Mouse (Mus musculus): ENCODE data around the gene Stk38.
A peak's percentile ranks its signal among the peaks of the same experiment; 100 is the strongest.
"Not testable (repeated sequence)": the region's sequence is repeated elsewhere in the genome, so short reads cannot be mapped to it uniquely, and the experiment has no call there.

Stk38 gene

DNA sequence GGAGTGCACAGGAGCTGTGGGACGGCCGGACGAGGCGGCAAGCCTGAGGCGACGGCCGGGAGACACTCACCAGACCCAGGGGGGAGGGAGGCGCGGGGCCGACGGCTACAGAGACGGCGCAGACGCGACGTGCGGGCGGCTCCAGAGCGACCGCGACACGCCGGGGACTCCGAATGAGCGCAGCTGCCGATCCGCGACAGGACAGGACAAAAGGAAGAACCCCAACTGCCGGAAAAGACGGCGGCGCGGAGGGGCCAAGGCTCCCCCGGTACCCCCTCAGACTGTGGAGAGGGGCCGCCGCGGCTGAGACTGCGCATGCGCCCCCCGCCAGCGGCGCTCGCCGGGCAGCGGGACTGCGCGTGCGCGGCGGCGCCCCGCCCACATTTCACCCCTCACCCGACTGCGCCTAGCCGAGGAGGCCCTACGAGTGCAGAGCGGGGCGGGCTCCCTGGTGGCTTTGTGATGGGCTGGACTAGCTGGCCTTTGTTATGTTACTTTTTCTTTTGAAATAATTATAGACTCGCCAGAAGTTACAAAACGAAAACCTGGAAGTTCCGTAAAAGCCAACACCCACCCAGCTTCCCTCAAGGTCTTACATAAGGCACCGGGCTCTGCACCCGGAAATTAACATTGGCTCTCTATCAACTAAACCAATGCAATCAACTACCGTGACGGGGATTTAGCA lies at the start of gene Stk38:
Stk38 (minus strand) TSS at position 355 of the 685 bp plus-strand sequence.
- peak; percentile 91 to 92 for DNase-seq (ENCODE audit: low spot score in 2 of 2)

DNA sequence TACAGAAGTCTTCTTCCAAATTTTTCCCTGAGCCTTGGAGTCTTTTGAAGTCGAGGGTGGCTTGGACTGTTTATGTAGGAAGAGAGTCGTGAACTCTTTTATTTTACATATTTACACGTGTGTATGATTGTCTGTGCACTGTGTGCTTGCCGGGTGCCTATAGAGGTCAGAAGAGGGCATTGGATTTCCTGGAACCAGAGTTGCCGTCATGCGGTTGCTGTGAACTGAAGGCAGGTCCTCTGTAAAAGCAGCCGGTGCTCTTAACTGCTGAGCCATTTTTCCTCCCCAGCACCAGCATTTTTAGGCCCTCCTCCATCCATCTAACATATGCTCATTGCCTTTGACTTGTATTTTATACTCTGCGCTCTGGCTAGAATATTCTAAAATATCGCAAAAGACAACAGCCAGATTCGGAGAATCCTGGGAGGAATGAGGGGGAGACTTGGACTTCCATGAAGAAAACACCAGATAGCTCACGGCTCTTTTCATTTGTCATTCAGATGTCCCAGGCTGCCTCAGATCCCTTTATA lies 49.6 kb upstream of the Stk38 start:
- no peak for DNase-seq (ENCODE audit: low spot score in 2 of 2)

DNA sequence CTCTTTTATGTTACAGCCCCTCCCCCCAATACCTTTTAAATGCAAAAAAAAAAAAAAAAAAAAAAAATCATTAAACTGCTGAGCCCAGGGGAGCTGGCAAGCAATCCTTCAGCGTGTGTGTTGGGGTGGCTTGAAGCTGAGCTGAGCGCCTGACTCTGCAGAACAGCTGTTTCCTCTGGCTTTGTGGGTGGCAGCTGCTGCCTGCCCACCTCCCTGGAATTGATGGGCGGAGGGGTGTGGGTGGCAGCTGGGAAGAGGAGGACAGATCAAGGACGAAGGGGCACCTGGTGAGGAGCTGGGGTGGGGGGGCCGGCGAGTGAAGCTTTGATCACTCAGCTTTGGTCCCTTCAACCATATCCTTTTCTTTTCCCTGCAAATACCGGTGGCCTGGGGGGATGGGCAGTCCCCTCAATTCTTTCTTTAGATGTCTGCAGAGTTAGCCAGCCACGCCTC lies 48.9 kb upstream of the Stk38 start:
- no peak for DNase-seq (ENCODE audit: low spot score in 2 of 2)

DNA sequence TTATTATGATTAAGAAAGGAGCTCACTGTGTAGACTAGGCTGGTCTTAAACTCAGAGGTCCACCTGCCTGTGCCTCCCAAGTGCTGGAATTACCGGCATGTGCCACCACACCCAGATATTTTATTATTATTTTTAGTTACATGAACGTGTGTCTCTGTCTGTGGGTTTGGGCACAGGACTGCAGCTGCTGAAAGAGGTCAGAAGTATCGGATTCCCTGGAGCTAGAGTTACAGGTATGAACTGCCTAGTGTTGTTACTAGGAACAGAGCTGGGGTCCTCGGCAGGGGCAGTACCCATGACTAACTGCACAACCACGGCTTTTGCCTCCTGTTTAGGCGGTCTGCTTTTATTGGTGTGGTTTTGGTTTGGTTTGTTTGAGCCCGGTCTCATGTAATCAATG lies 48.4 kb upstream of the Stk38 start:
- DNase-seq (ENCODE audit: low spot score in 2 of 2): no peak

DNA sequence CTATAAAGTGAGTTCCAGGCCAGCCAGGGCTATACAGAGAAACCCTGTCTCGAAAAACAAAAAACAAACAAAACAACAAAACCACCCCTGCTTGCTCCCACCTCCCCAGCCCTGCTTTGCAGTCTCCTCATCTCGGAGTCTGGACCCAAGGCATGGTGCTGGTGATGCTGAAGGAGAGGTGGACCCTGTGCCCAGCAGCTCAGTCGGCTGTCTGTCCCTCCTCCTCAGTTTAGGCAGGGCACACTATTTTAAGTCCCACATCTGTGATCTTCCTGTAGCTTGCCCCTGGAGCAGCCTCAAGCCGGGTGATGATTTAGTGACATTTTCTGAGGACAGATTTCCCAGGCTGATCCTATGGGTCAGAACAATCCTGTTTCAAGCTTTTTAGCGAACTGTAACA lies 47.8 kb upstream of the Stk38 start:
- no peak for DNase-seq (ENCODE audit: low spot score in 2 of 2)

DNA sequence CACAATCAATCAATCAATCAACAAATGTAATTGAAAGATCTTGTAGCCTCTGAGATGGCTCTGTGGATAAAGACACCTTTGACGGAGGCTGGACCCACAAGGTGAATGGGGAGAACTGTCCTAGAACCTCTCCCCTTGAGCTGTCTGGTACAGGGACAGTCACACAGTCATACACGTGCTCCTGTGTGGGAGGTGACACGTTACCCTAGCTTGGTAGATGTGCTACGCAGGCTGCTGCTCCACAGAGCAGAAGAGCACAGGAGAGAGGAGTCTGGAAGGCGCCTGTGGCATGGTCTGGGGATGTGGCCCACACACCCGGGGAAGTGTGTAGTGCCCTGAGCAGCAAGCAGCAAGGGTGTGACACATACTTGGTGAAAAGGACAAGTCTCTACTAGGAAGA lies 46.6 kb upstream of the Stk38 start:
- no peak for DNase-seq (ENCODE audit: low spot score in 2 of 2)

DNA sequence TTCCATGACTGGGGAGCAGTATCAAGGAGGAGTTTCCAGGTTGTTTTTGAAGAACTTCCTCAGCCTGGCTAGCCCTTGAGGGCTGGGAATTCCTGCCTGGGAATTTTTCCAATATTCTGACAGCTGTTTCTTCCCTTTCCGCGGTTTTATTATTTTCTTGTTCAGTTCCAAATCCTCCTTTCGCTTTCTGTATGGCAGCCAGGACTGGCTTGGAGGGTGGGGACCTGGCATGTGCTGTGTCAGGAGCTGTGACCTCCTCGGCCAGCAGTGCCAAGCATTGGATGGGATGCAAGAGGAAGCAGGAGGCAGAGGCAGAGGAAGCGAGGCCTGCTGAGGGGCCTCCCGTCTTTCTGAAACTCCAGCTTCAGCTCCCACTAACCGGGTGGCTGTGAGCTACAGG lies 46.0 kb upstream of the Stk38 start:
- DNase-seq (ENCODE audit: low spot score in 2 of 2): peak in 1 of 2 experiments; percentile 50

DNA sequence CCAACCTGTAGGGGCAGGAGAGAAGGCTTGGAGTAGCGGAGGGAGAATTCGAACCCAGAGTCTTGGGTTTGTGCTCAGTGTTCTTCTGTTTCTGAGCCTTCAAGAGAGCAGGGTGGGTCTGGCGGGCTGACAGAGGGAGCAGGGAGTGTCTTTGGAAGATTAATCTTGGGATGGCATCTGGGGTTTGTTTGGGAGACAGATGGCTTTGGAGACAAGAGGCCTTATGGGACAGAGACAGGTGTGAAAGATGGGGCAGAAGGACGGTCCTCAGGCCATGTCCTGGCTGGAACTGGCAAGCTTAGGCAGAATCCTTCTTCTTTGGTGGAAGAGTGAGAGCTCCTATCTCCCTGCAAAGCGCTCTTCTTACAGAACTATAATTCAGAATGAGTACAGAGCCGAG lies 45.3 kb upstream of the Stk38 start:
- DNase-seq (ENCODE audit: low spot score in 2 of 2): no peak

DNA sequence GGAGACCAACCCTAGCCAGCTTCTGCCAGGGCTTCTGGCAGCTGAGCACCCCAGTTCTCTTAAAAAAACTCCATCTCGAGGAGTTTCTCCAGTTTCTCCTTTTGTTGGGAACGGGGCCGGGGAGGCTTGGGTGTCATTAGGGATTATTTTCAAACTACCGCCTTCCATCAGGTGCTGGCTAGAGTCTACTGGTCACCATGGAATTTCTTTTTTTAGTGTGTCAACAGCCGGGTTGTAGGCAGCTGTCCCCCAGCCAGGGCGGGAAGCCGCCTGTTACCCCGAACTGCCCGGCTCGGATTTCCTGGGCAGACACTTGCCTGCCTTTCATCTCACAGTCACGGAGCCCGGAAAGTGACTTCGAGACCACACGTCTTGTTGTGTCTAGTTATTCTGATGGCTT lies 43.0 kb upstream of the Stk38 start:
- DNase-seq (ENCODE audit: low spot score in 2 of 2): peak in 1 of 2 experiments; percentile 50

DNA sequence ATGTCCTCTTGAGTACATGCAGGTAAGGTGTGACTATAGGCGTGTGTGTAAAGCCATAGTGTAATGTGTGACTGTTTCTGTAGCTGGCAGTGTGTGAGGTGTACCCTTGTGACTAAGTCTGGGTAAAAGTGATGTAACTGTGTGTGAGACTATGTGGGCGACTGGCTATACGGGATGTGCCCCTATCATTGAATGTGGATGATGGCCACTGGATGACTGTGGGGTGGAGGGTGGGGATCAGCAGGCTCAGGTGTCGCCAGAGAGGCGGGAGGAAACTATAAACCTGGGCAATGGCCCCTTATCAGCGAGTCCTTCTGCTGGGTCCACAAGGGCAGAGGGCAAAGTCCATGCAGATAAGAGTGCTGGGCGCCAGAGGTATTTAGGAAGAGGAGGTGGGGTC lies 42.1 kb upstream of the Stk38 start:
- no peak for DNase-seq (ENCODE audit: low spot score in 2 of 2)

DNA sequence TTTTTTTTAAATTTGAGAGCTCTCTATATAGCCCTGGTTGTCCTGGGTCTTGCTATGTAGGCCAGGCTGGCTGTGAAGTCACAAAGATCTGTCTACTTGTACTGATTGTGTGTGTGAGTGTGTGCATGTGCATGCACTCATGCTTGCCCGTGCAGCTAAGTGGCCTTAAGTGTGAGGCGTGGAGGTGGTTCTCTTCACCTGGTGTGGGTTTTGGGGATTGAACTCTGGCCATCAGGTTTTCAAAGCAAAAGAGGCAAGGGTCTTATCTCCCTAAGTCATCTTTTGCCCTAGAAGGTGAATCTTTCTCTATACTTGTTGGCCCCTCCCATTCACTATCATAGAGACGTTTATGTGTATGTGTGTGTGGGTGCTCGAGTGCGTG lies 41.7 kb upstream of the Stk38 start:
- DNase-seq (ENCODE audit: low spot score in 2 of 2): no peak

DNA sequence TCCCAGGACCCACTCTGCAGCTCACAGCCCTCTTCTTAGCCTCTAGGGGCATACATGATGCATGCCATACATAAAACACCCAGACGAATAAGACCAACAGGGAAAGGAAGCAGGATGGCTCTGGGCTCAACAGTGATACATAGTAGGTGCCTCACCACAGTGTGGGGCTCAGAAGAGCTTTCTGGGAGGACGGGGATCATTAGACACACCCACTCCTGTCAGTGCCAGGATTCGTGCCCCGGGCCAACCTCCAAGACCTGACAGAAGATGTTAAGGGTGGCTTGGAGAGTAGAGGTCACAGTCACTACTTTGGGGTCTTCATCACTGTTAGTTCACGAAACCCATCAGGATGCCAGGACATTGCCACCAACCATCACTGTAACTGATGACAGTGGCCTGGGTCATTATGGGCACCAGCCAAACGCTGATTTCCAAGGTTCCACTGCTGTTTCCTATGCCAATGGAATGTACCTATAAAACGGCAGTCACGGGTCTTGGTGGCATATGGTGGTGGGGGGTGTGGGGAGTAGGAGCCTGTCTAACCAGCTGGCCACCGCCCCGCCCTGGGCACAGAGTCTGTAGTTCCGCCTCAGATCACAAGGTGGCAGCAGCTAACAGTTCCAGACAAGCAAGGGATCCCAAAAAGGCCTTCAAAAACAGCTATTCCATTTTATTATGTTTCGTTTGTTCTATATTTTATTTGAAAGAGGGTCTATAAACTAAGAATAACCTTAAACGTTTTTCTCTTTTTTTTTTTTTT lies 41.1 kb upstream of the Stk38 start:
- DNase-seq (ENCODE audit: low spot score in 2 of 2): peak; percentile 92 to 93

DNA sequence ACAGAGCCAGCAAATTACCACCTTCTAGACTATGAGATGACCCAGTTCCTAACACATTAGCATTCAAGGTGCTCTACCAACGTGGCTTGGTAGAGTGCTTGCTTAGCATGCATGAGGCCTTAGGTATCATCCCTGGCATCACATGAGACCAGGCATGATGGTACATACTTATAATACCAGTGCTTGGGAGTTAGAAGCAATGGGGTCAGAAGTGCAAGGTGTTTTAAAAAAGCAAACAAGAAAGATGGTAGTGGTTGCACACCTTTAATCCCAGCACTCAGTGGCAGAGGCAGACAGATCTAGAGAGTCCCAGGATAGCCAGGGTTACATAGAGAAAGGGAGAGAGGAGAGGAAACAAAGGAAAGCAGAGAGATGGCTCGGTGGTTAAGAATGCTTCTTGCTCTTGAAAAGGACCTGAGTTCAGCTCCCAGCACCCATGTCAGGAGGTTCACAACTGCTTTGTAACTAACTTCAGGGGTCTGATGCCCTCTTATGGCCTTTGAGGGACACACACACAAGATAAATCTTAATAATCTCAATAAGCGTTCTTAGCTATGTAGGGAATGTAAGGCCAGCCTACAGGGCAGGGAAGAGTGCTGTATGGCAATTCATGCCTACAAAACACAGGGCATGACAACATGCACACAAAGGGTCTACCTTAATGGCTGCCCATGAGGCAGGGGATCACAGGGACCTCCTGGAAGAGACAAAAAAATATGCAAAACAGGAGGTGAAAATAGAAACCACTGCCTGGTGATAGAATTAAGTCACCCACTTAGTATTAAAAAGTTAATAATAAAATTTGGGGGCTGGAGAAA lies 40.1 kb upstream of the Stk38 start:
- no peak for DNase-seq (ENCODE audit: low spot score in 2 of 2)

DNA sequence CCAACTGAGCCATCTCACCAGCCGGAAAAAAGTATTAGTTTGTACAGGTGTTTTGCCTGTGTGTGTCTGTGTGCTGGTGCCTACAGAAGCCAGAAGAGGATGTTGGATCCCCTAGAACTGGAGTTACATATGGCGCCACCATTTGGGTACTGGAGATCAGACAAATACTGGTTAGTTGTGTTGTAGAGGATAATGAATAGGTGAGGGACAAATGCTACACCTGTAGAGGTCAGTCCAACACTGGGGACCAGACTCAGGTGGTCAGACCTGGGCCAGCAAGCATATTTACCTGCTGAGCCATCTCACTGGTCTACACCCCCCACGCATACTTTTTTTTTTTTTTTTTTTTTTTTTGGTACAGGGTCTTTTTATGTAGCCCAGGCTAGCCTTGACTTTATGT lies 39.1 kb upstream of the Stk38 start:
- no peak for DNase-seq (ENCODE audit: low spot score in 2 of 2)

DNA sequence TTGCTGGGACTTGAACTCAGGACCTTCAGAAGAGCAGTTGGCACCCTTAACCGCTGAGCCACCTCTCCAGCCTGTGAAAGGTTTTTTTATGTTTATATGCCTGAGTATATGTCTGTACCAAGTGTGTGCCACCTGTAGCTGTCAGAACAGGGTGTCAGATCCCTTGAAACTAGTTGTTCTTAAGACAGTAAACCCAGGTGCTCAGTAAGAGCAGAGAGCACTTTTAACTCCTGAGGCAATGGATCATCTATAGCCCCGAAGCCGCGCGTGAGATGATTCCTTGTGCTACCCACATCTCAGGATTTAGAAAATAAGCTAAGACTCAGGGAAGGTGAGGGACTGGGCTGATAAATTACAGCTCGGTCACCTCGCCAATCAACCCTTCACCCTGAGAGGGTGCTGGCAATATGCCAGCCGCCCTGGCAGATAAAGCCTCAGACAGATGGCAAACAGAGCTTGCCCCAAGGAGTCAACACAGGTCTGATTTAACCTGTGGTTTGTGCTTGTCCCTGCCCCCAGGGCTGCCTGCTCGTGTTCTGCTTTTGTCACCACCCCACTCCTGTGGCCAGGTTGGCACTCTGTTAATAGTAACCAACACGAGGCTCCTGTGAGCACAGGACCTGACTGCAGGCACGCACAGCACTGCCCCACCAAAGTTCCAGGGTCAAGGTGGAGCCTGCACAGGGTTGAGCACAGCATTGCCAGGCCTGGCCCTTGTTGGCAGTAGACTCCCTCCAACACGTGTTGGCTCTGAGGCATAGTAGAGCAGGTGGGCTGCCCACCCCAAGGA lies 38.1 kb upstream of the Stk38 start:
- DNase-seq (ENCODE audit: low spot score in 2 of 2): no peak

DNA sequence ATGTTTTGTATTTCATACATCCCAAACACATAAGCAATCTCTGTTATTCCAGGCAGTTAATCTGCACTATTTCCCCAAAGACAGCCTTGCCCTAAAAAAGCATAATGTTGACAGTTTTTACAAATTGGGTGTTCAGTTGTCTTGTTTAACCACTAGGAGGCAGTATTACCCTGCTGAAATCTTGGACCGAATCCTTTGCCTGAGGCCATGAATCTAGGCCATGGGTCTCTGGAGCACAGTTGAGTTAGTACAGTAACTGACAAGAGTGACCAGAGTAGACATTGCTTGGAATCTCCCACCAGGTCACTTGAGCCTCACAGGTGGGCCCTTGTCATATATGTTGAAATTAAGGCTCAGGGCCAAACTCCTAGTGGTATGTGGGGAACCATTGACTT lies 37.1 kb upstream of the Stk38 start:
- no peak for DNase-seq (ENCODE audit: low spot score in 2 of 2)

DNA sequence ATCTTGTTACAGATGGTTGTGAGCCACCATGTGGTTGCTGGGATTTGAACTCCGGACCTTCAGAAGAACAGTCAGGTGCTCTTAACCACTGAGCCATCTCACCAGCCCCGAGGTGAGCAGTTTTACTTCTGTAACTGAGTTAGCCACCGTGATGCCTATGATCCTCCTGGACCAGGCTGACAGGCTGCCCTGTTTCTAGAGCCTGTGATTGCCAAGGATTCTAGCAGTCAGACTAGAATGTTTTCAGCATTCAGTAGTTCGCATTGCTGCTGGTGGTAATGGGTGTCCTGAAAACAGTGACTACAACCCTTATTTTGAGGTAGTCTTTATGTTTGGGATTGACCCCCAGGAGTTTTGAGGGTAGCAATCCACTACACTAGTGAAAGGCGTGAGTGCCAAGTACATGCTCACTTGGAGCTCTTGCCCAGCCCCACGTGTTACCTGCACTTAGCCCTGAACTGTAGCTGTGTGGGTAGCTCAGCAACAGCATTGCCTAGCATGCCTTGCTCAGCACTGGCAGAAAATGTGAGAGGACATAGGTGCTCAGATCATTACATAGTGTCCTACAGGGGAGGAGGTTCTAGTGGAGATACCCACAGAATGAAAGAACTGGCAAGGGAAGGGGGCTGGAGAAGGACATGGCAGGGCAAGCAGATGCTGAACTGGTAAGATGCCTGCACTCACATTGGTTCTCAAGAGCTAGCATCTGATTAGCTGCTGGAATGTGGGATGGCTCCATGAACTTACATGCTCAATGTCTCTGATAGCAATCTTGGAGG lies 36.5 kb upstream of the Stk38 start:
- no peak for DNase-seq (ENCODE audit: low spot score in 2 of 2)

DNA sequence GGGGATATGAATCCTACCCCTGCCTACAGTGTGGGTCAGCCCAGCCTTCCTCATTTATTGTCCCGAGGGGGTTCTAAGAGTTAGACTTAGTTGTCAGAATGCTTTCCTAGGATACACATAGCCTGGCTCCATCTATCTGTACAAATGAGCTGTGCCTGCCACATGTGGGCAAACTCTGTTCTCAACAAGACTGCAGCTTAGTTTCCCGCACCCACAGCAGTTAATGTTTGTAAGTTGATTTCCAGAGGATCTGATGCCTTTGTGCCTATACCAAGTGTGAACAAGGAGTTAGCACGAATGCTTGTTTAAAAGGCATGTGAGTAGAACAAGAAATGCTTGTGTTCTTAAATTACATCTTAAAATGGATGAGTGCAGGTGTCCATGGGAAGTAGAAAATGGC lies 35.8 kb upstream of the Stk38 start:
- DNase-seq (ENCODE audit: low spot score in 2 of 2): no peak

DNA sequence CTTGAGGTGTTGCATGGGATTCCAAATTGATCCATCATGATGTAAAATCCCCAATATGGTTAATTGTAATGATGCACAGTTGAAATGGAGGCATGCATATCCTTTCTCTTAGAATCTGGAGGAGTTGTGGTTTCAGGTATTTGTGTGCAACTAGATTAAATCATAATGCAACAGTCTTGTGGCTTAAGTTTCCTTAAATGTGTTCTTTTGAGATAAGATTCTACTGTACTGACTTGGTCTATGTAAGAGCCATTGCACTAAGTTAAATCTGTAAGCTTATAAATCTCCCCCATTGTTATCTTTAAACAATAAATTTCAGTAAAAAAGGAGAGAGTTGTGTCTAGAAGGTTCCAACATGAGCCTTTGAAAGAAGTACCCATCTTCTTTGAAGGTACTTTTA lies 34.8 kb upstream of the Stk38 start:
- DNase-seq (ENCODE audit: low spot score in 2 of 2): no peak

DNA sequence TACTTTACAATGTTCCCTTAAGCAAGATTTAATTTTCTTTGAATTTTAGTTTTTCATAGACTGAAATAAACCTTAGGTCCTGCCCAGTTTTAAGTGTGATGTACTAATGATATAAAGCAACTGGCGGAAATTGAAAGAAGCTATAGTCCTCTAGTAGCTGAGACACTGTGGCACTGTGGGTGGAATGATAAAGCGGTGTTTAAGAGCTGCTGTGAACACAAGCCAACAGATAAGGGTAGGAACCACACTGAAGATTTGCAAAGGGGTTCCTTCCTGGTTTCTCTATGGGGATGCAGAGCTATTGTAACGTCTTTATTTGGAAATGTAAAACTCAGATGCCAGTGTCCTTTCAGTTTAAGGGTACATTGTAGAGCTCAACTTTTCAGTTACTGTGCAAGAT lies 33.8 kb upstream of the Stk38 start:
- not testable (repeated sequence) for DNase-seq (ENCODE audit: low spot score in 2 of 2)

DNA sequence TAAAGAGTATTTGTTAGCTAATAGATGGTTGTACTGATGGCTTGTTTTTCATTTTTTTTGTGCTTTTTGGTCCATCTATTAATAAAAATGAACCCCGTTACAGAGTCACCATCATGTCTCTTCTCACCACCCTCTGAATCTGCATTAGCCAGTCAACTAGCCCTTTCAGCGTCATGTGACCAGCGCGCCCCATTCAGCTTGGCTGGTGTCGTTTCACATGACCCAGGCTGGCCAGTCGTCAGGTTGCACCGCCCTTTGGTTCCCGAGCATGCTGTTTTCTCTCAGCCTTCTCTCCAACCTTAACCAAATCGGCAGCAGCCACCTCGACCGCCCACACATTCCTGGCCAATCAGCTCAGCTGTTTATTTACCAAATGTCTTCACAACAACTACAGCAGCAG lies 31.6 kb upstream of the Stk38 start:
- peak in 1 of 2 experiments; percentile 32 for DNase-seq (ENCODE audit: low spot score in 2 of 2)

All from right cerebral cortex, postnatal 10 days (tissue).